Mouse (Mus musculus): ENCODE measurements at regions not wholly inside any gene's neighbourhood (a gene's known extent, or its start where the extent isn't known, plus 50 kb on each side); places are given as distances from the start of the nearest gene placed in this dataset.
"Not testable (repeated sequence)": the region's sequence is repeated elsewhere in the genome, so short reads cannot be mapped to it uniquely, and the experiment has no call there.

DNA sequence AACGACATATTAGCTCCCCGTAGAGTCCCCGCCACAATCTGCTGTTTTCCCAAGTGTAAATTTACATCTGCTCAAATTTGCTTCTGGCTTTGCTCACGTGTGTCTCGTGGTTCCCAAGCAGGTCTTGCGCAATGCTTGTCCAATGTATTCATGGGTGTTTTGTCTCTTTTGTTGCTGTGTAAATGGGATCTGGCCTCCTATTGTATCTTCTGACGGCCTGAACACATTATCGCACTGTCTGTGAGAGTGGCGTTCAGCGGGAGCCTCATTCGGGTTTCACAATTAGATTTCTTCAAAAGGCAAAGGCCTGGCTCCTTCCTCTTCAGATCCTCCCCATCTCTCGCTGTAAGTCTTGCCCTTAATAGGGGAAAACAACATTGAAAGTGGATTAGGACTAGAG, 274.5 kb downstream of the Fam19a5 start:
- intact Hi-C loops (cut with DNase I; ENCODE audit: low total_unique reads), result no loop called here
- DNase-seq, result no peak

DNA sequence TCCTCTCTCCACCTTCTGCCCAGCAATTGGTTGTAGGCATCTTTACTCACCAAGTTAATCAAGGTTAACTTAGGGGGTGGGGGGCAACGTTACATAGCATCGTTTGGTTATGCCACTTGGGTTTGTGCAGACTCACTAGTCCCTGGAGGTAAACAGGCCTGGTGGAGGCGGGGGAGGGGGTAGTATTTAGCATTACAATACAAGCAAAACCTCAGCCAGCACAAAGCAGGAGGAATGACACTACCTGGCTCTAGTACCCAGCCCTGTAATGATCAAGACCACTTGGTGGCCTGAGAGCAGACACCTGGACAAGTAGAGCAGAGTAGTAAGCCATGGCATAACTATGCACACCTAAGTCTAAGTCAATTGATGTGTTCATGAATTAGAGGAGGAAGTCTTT, 298.0 kb downstream of the Fam19a5 start:
- DNase-seq, result no peak
- intact Hi-C loops (cut with DNase I; ENCODE audit: low total_unique reads), result no loop called here

DNA sequence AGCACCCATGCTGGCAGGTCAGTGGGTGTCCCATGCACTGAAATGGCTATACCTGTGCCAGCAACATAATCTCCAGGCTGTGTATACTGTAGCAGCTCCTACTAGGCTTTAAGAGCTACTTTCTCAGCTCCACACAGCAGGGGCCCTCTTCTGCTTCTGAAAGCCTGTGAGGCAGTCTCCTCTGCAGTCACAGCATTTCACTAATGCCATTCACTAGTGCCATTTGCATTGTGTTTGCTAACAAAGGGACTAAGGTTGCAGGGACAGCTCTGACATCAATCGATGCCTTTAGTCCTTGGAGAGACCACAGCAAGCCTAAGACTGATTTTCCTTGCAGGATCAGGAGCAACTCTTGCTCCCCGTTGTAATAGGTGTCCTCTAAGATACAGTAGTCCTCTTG, 315.0 kb downstream of the Fam19a5 start:
- intact Hi-C loops (cut with DNase I; ENCODE audit: low total_unique reads), result no loop called here
- no peak for DNase-seq

DNA sequence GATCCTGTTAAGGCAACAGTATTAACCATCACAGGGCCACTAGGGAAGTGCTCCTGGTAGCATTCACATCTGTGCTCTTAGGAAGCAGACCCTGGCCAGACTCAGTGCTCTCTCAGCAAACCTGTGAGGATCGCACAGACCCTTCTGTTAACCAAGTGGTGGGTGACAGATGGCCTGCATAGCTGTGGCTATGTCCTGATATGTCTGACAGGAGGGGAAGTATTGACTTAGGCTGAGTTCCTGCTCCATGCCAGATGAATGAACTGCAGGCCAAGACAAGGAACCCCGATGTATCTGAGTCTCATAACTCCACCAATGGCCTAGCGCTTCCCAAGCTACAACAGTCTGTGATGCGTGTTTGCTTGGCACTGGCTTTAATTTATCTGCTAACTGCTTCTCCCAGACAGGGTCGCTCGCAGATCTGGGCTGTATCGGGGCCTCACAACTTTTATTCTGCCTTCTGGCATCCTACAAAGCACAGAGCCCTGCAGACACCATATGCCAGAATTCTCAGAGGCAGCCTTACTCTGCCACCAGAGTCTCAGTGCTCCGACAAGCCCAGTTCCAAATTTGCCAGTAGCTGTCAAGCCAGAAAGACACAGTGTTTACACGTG, 332.3 kb downstream of the Fam19a5 start:
- intact Hi-C loops (cut with DNase I; ENCODE audit: low total_unique reads), result no loop called here
- DNase-seq, result no peak

DNA sequence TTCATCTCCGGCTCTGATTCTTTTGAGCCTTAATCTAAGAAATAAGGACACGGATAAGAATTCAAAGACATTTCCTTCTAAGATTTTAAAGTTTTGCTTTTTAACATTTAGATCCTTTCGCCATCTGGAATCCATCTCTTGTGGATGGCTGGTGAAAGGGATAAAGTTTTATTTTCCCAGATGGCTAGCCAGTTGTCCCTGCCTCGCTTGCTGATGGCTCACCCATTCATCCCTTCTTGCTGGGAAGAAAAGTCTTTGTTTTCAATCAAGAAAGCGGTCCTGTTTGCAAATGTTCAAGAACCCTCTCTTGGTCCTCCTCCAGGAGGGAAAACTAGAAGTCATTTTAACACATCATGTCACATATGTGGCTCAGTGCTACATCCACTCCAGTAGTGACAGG, 346.8 kb downstream of the Fam19a5 start:
- DNase-seq, result no peak
- intact Hi-C loops (cut with DNase I; ENCODE audit: low total_unique reads), result no loop called here

DNA sequence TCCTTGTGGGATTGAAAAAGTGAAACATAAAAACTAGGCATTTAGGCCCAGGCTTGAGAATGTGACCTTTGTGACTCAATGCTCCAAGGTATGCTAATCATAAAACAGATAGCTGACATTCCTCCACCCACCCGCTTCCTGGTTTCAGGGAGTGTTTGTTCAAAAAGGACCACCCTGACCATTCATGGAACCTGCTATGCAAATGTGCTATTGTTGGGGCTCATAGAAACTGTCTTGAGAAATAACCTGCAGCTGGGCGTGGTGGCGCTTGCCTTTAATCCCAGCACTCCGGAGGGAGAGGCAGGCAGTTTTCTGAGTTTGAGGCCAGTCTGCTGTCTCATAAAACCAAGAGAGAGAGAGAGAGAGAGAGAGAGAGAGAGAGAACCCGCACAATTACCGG, 350.8 kb downstream of the Fam19a5 start:
- DNase-seq, result not testable (repeated sequence)

DNA sequence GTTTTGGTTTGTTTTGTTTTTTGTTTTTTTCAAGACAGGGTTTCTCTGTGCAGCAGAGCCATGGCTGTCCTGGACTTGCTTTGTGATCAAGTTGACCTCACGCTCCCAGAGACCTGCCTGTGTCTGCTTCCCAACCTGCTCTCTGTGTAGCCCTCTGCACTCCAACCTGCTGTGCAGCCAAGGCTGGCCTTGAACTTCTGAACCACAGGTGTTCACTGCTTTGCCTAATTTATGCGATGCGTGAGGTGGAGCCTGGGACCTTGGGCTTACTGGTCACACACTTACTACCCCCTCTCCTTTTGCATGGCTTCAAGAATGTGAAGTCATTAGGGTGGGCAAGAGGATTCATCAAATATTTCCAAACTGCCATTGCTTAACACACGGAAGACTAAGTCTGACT, 354.6 kb downstream of the Fam19a5 start:
- intact Hi-C loops (cut with DNase I; ENCODE audit: low total_unique reads), result no loop called here
- no peak for DNase-seq

More for the DNA sequence above, 350.8 kb downstream of the Fam19a5 start:
- intact Hi-C loops (cut with DNase I; ENCODE audit: low total_unique reads), result not testable (repeated sequence)

DNA sequence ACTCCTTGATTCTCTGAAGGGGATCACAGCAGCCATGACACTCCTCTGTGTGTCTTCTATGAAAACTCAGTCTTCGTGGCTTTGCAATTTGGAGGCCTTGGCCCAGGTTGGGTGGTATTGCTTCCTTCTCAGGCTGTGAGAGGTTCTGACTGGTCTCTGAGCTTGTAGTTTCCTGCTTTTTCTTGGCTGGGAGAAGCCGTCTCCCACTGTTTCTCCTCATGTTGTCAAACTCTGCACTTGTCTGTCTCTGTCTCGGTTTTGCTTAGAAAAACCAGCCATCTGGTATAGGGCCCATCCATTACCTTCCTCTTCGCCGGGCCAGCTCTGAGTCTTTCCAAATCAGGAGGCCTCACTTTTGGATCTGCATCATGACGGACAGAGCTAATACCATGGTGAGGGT, 360.3 kb downstream of the Fam19a5 start:
- intact Hi-C loops (cut with DNase I; ENCODE audit: low total_unique reads), result no loop called here
- no peak for DNase-seq

DNA sequence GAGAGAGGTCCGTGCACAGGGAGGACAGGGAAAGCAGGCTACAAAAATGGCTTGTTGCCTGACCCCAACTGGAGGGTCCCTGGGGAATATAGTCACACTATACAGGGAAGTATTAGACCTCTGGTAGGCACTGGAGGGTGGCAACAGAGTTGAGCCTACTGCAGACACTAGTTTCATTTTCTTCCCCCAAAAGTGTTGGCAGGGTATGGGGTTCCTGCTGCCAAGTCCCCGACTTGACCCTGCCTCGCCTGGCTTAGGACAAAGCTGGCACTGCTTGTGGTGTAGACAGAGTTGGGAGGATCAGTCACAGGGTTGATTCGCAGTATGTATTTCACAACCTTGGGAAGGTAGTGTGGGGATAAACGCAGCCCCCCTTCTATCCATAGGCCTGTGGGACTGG, 362.2 kb downstream of the Fam19a5 start:
- intact Hi-C loops (cut with DNase I; ENCODE audit: low total_unique reads), result no loop called here
- DNase-seq, result no peak

DNA sequence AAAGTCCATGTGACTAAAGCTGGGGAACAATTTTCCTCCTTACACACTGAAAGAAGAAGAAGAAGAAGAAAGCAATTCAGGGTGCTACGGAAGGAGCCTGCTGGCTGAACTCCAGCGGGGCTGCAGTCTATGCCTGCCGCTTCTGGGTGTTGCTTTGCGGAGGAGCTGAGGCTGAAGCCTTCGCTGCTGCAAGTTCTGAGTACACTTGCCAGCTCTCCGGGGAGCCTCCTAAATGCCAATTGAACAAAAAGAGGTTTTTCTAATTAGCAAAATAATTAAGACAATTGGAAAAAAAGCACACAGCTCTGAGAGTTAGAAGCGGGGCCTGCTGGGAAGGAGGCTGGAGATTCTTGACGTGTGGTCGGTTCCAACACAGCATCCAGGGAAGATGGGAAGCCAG, 378.0 kb downstream of the Fam19a5 start:
- intact Hi-C loops (cut with DNase I; ENCODE audit: low total_unique reads), result no loop called here
- DNase-seq, result no peak

DNA sequence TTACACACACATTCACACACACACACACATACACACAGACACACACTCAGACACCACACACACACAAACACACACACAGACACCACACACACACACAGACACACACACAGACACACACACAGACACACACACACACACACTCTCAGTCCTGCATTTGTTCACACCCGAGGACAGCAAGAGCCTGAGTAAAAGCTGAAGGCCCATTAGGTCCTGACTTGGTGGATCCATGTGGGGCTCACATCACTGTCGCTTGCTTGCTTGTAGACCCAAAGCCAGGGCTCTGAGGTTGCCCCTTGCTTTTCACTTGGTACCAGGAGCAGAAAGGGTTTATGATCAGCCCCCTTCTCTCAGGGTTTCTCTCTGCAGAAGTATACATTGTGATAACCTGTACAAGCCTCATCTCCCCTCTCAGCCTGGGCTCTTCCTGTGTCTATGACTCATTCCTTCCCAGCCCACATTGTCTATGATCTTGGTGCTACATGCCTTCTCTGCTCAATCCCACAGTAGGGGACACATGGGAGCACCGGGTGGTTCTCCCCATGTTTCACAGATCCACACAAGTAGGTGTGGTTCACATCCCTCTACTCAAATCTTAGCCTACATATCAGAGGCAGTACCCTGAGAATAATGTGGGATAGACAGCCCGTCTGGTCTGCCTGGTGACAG, 378.8 kb downstream of the Fam19a5 start:
- DNase-seq, result no peak
- intact Hi-C loops (cut with DNase I; ENCODE audit: low total_unique reads), result no loop called here

DNA sequence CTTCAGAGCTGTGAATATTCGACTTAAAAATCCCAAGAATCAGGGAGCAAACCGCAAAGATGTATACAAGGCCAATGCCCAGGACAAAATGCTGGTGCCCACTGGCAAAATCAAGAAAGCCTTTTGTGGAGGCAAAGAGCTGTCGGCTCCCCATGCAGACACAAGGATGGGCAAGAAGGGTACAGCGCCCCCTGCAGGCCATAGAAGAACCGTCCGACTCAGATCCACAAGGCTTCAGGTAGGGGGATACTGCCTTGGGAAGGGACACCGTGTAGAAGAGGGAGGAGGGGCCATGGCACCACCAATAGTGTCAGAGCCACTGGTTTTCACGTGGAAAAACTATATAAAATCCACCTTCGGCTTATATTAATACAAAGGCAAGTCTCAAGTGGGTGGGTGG, 379.8 kb downstream of the Fam19a5 start:
- intact Hi-C loops (cut with DNase I; ENCODE audit: low total_unique reads), result no loop called here

DNA sequence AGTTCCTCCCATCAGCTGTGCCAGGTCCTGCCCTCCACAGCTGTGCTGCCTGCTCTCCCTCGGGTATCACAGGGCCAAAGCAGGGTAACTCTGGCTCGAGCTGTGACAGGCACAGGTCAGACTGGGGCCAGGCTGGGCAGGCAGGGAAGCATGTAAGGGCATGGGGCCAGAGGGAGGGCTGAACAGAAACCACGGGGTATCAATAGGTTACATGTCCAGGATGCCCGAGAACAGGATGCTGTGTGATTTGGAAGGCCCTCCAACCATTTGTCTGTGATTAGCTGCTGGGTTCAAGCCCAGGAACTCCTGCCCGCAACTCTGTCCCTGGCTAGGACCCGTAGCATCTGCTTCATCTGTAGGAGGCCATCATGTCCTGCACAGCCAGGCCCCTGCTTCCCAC, 391.9 kb downstream of the Fam19a5 start:
- intact Hi-C loops (cut with DNase I; ENCODE audit: low total_unique reads), result no loop called here

More for the DNA sequence above, 379.8 kb downstream of the Fam19a5 start:
- DNase-seq, result no peak

DNA sequence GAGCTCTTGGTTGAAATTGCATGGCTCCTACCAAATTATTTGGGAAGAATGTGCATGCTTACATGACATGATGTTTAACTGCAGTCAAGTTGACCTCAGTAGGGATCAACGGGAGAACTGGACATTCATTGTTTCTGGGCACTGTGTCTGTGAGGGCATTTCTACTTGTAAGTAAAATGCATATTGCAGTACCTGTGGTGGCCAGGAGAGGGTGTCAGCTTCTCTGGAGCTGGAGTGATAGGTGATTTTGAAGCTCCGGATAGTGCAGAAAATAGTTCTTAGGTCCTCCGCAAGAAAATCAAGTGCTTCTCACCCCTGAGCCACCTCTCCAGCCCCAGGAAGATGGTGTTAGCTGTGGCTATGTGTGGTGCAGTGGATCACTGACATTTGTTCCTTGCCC, 396.7 kb downstream of the Fam19a5 start:
- no peak for DNase-seq
- intact Hi-C loops (cut with DNase I; ENCODE audit: low total_unique reads), result no loop called here

More for the DNA sequence above, 391.9 kb downstream of the Fam19a5 start:
- peak; percentile 12 for DNase-seq

DNA sequence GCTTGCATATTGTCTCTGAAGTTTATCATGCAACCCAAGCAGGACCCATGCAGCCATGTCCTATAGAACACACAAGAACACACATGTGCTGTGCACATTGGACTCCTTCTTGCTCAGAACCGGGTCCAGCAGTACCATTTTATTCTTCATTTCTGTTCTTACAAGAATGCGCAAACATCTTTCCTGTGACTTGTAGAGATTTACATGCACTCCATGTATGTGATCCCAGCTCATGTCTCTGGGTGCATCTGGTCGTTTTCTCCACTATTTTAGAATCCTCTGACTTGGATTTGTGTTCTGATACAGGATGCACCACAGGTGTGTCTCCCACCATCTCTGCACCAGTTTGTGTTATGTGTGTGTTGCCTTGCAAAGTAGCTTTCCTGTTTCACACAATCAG, 408.4 kb downstream of the Fam19a5 start:
- intact Hi-C loops (cut with DNase I; ENCODE audit: low total_unique reads), result no loop called here
- no peak for DNase-seq

DNA sequence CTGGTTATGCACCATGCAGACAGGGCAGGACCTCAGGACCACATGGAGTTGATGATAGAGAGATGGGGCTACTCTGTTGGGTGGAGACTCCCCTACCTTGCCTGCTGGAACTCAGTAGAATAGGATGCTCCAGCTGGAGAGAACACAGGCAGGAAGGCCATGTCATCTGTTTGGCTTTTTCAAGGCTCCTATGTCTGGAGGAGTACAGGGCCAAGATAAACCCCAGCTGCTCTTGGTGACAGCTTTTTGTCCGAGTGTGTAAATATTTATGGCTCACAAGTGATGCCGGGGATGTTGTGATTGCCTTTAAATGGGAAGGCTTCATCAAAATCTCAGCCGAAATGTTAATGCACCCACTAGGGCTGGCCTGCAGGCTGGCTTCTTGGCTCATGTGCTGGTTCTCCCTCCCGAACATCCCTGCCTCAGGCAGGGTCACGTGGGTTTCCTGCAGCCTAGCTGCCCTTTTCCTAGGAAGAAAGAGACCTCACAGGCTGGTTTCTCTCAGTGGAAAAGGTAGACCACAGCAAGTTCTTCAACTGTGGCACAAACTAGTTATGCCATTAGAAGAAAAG, 411.7 kb downstream of the Fam19a5 start:
- intact Hi-C loops (cut with DNase I; ENCODE audit: low total_unique reads), result loop anchor here (5.0 kb wide), 1 partner anchor 328 kb away; no protein-coding TSS in a partner anchor
- no peak for DNase-seq

DNA sequence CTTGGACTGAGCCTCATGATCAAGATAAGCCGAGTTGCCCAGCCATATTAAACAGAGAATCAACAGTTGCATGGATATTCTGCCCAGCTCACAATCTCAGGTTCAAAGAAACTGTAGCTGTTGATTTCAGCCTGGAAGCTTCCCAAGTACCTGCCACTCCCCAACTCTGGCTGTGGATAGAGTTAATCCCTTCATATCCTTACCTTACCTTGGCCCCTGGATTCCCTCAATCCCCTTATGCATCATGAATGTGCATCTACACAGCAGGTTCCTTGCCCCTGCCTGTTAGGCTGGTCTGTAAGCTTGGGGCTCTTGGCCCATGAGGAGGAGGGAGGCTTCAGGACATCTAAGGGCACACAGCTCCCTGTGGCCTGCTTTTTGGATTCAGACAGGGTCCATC, 414.8 kb downstream of the Fam19a5 start:
- intact Hi-C loops (cut with DNase I; ENCODE audit: low total_unique reads), result loop anchor here (5.0 kb wide), 1 partner anchor 332 kb away; no protein-coding TSS in a partner anchor

DNA sequence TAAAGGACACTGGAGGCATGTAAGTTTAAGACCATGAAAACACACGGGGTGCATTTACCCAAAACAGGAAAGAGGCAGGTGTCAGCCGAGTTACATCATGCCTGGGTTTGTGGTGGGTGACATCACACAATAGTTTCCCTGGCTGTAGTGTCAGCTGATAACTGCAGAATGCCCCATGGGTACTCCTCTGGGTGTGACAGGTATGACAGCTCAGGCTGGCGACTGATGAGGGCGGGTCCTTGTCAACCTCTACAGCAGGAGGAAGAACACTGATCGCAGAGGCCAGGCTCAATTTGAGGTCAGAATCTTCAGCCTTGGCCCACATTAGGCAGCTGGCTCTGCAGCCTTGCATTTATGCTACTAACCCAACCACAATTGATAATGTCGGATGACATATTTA, 428.5 kb downstream of the Fam19a5 start:
- DNase-seq, result no peak
- intact Hi-C loops (cut with DNase I; ENCODE audit: low total_unique reads), result no loop called here

More for the DNA sequence above, 414.8 kb downstream of the Fam19a5 start:
- DNase-seq, result no peak

DNA sequence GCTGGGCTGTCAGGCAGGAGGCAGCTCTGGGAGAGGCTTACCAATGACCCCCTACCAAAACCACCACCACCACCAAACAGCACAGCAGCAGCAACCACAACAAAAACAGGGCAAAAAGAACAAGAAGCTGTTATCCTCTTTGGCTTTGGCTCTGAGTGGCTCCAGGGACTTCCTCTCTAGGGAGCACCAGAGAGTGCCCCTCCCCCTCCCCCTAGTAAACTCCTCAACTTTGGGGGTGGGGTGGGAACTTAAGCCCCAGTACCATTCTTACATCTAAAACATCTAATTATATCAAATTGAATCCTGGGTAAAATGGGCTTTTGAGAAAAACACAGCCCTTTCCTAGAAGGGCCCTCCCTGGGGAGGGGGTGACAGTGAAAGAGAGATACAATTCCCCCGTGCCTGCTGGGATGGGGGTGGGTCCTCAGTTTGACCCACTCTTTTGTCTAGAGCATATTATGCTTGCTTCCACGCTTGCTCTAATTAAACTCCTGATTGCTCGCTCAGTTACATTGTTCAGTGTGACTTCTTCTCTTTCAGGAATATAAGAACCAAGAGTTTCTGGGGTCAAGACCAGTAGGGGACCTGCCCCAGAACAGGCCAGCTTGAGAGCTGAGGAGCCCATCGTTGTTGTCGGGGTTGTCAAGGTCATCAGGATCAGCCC, 443.4 kb downstream of the Fam19a5 start:
- intact Hi-C loops (cut with DNase I; ENCODE audit: low total_unique reads), result no loop called here
- DNase-seq, result no peak

DNA sequence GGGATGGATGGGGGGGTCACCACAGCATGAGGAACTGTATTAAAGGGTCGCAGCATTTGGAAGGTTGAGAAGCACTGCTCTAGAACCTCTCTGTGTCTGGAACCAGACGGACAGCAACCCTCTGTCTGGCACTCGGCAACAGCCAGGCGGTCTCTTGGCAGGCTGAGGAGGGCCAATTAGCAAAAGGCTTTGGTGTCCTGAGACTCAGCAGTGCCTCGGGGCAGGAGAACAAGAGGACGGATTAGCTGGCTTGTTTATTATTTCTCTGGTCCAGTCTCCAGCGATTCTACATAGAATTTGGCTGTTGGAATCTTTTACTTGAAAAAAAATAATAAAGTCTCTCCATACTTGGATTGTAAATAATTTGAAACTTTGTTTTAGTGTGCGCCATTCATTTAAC, 450.4 kb downstream of the Fam19a5 start:
- DNase-seq, result no peak
- intact Hi-C loops (cut with DNase I; ENCODE audit: low total_unique reads), result no loop called here

DNA sequence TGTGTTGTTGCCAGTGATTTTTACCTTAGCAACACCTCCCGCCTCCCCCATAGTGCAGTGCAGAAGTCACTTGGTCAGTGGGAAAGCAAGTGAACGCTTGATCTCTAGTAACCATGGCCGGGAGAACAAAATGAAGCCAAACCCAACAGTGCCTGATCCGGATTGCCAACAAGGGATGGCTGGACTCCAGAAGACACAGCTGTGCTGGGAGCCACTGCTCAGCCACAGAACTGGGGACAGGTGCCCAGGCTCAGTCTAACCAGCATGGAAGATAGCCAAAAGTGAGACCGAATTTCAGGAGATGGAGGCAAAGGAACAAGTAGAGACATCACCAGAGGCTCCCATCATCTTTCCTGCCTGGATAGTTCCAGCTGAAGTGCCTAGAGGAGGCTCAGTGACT, 473.0 kb downstream of the Fam19a5 start:
- intact Hi-C loops (cut with DNase I; ENCODE audit: low total_unique reads), result no loop called here
- DNase-seq, result peak; percentile 25

Measured in gastrocnemius, postnatal 14 days (tissue).